Mouse (Mus musculus) embryonic fibroblast, embryonic 13.5 days (primary cell): ENCODE measurements around the gene Sfswap.

Experiments used
- CTCF ChIP-seq: IDR thresholded peaks from 2 replicates; pipeline ENCODE4 v1.5.1; 2011; ENCODE audit warnings: mild to moderate bottlenecking, control low read depth, low read length, moderate library complexity, borderline replicate concordance; ENCODE audit not compliant: insufficient read depth
- POLR2A ChIP-seq: IDR thresholded peaks from 2 replicates; pipeline ENCODE4 v1.6.1; 2011; ENCODE audit warnings: low read depth, mild to moderate bottlenecking, control low read depth, low read length, moderate library complexity

GRCm38 (mm10) chr5:129550790-129551189 lies 49.8 kb downstream of the Sfswap start:
- TF ChIP-seq POLR2A: no peak
- no peak for TF ChIP-seq CTCF
